In the genomic region with DNA sequence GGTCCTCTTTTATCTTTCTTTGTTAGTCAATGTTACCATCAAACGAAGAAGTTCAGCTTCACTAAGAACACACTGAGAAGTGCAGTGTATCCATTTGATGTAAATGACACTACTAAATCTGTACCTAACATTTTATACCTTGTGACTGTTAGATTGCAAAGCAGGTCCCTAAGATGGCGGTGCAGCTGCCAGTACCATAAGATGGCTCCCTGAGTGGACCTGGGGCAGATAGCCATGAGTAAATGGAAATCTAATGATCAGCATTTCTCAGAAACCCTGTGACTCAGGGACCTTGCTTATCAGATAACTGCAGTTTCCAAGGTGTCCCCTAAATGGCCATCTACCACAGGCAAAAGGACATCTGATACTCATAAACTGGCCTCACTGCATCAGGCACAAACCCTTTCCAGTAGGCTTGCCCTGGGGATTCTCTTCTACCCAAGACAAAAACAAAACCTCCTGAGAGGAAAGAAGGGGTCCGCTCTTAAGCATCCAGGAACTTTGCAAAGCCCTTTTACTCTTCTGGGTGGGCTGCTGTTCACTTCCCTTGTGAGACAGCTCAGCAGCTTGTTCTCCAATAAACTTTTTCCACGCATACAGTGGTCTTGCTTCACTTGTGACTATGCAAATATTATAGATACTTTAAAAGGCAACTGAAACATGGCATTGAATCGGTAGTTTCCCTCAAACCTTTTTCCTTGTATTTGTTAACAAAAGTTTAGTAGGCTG, we compare ENCODE assay signal across 35 mouse cellular contexts. TPM values are rescaled to one million over a fixed set of nuclear protein-coding genes. Genes with fewer than 3 reads are reported as not detected.
DNase-seq lines count a peak whose midpoint lies in the region.
"Had no signal": no experiment of that assay in that cellular context is flagged by ENCODE, and none has a peak within 500 bp of the region (broad histone marks: within the 10 kb centered on the region; RNA-seq: fewer than 3 reads in every experiment).

No protein-coding gene starts in this region.

- DNase-seq in adrenal gland, adult 2 months: peak; percentile 53
- no peak for DNase-seq in adrenal gland, postnatal 14 days
- DNase-seq in heart, adult 11 months: peak; percentile 31
- DNase-seq in heart, postnatal 36 days: no peak
- DNase-seq in urinary bladder, postnatal 4 days (ENCODE audit: low spot score in 2 of 2): peak; percentile 11 to 22
- no peak for DNase-seq in urinary bladder, postnatal 10 days (ENCODE audit: low spot score)
- no peak for DNase-seq in spleen, postnatal 14 days (ENCODE audit: low spot score in 2 of 2)
- DNase-seq: cerebellum, adult 11-12 months; cerebellum, adult 8-10 months; cerebellum, postnatal 10 days; cerebellum, postnatal 36 days; embryo, embryonic 11 days; gastrocnemius, postnatal 36 days; heart, postnatal 14 days; kidney, adult 2 months had no signal

- intact Hi-C loops in heart, postnatal 36 days (cut with DNase I): no loop called here

RNA-seq across cellular contexts. Expression of a gene that starts 3.8 kb away (rescaled TPM):
- not detected for total RNA-seq in adrenal gland, adult 2 months (2021)
- not detected in 2 replicates for polyA plus RNA-seq in adrenal gland, adult 2 months (2012; rRNA removed)
- total RNA-seq in adrenal gland, postnatal 14 days (2021): not detected in 2 replicates
- total RNA-seq in heart, postnatal 36 days (2021): not detected
- total RNA-seq: gastrocnemius, adult 8-10 months; gastrocnemius, postnatal 36 days; granulocyte monocyte progenitor cell, adult 5-6 weeks; heart, postnatal 14 days; hematopoietic stem cell, adult 5-6 weeks had no signal
- polyA plus RNA-seq: brain, embryonic 14.5 days; CD4-positive, CD25-positive, alpha-beta regulatory T cell, adult 4 months; embryonic facial prominence, embryonic 10.5 days; embryonic facial prominence, embryonic 13.5 days; erythroblast, embryonic 14.5 days; forebrain, embryonic 12.5 days; forebrain, embryonic 15.5 days; heart, embryonic 13.5 days; heart, embryonic 16.5 days; hindbrain, embryonic 12.5 days; hindbrain, embryonic 15.5 days; intestine, embryonic 14.5 days; intestine, postnatal 0 days; Patski had no signal

RNA-seq across cellular contexts. Expression of a gene that starts 5.7 kb away (rescaled TPM):
- 10 to 100 TPM in 1 of 2 experiments, not detected in 1; 10.5 TPM for total RNA-seq in adrenal gland, adult 2 months (2021)
- polyA plus RNA-seq in adrenal gland, adult 2 months (2012; rRNA removed): 0.39 and 2.3 TPM in 2 replicates
- 1.1 TPM in 1 of 2 replicates, not detected in the other for total RNA-seq in adrenal gland, postnatal 14 days (2021)
- not detected for total RNA-seq in heart, postnatal 36 days (2021)
- total RNA-seq: ES-E14; gastrocnemius, adult 8-10 months; gastrocnemius, postnatal 36 days; heart, postnatal 14 days; hematopoietic stem cell, adult 5-6 weeks had no signal
- polyA plus RNA-seq: brain, embryonic 14.5 days; C2C12; CD4-positive, CD25-positive, alpha-beta regulatory T cell, adult 4 months; embryonic facial prominence, embryonic 10.5 days; embryonic facial prominence, embryonic 13.5 days; erythroblast, embryonic 14.5 days; forebrain, embryonic 12.5 days; forebrain, embryonic 15.5 days; heart, embryonic 13.5 days; heart, embryonic 16.5 days; hindbrain, embryonic 12.5 days; hindbrain, embryonic 15.5 days; intestine, embryonic 14.5 days; intestine, postnatal 0 days; kidney, adult 2 months; Patski had no signal

RNA-seq across cellular contexts. Expression of a gene that starts 13.6 kb away (rescaled TPM):
- total RNA-seq in adrenal gland, adult 2 months (2021): not detected
- polyA plus RNA-seq in adrenal gland, adult 2 months (2012; rRNA removed): not detected in 2 replicates
- total RNA-seq in adrenal gland, postnatal 14 days (2021): not detected in 2 replicates
- not detected for total RNA-seq in heart, postnatal 36 days (2021)
- total RNA-seq: ES-E14; granulocyte monocyte progenitor cell, adult 5-6 weeks; heart, postnatal 14 days; hematopoietic stem cell, adult 5-6 weeks had no signal
- polyA plus RNA-seq: brain, embryonic 14.5 days; C2C12; CD4-positive, CD25-positive, alpha-beta regulatory T cell, adult 4 months; cortical plate, adult 2 months; embryonic facial prominence, embryonic 10.5 days; embryonic facial prominence, embryonic 13.5 days; erythroblast, embryonic 14.5 days; forebrain, embryonic 12.5 days; forebrain, embryonic 15.5 days; heart, embryonic 13.5 days; heart, embryonic 16.5 days; hindbrain, embryonic 12.5 days; hindbrain, embryonic 15.5 days; intestine, embryonic 14.5 days; kidney, adult 2 months had no signal

RNA-seq across cellular contexts. Expression of a gene that starts 25.2 kb away (rescaled TPM):
- total RNA-seq in adrenal gland, adult 2 months (2021): not detected
- not detected in 2 replicates for polyA plus RNA-seq in adrenal gland, adult 2 months (2012; rRNA removed)
- total RNA-seq in adrenal gland, postnatal 14 days (2021): not detected in 2 replicates
- total RNA-seq in heart, postnatal 36 days (2021): not detected
- total RNA-seq: heart, postnatal 14 days had no signal
- polyA plus RNA-seq: C2C12; embryonic facial prominence, embryonic 10.5 days; erythroblast, embryonic 14.5 days; Patski had no signal

RNA-seq across cellular contexts. Expression of a gene that starts 25.3 kb away (rescaled TPM):
- total RNA-seq in adrenal gland, adult 2 months (2021): not detected
- polyA plus RNA-seq in adrenal gland, adult 2 months (2012; rRNA removed): not detected in 2 replicates
- total RNA-seq in adrenal gland, postnatal 14 days (2021): not detected in 2 replicates
- total RNA-seq in heart, postnatal 36 days (2021): not detected
- total RNA-seq: ES-E14; gastrocnemius, adult 8-10 months; gastrocnemius, postnatal 36 days; granulocyte monocyte progenitor cell, adult 5-6 weeks; heart, postnatal 14 days; hematopoietic stem cell, adult 5-6 weeks had no signal
- polyA plus RNA-seq: brain, embryonic 14.5 days; C2C12; CD4-positive, CD25-positive, alpha-beta regulatory T cell, adult 4 months; cortical plate, adult 2 months; embryonic facial prominence, embryonic 10.5 days; embryonic facial prominence, embryonic 13.5 days; erythroblast, embryonic 14.5 days; forebrain, embryonic 12.5 days; forebrain, embryonic 15.5 days; heart, embryonic 13.5 days; hindbrain, embryonic 12.5 days; Patski had no signal

Comparison
In these comparisons a context has a peak if more than half of its experiments do, and no peak if none do; other contexts are left out.
1. DNase-seq: peak in adrenal gland, adult 2 months (single experiment), heart, adult 11 months (single experiment) and urinary bladder, postnatal 4 days (2 of 2); none in adrenal gland, postnatal 14 days (single experiment), heart, postnatal 36 days (0 of 2), urinary bladder, postnatal 10 days (single experiment) and spleen, postnatal 14 days (0 of 2).